Mouse (Mus musculus): ENCODE measurements around the gene Tbce. TPM values are rescaled to one million over a fixed set of nuclear protein-coding genes. Genes with fewer than 3 reads are reported as not detected.

The Tbce gene
- total RNA-seq (2017), result 57.6 to 103 TPM (median 91.7 TPM) in 3 replicates

DNA sequence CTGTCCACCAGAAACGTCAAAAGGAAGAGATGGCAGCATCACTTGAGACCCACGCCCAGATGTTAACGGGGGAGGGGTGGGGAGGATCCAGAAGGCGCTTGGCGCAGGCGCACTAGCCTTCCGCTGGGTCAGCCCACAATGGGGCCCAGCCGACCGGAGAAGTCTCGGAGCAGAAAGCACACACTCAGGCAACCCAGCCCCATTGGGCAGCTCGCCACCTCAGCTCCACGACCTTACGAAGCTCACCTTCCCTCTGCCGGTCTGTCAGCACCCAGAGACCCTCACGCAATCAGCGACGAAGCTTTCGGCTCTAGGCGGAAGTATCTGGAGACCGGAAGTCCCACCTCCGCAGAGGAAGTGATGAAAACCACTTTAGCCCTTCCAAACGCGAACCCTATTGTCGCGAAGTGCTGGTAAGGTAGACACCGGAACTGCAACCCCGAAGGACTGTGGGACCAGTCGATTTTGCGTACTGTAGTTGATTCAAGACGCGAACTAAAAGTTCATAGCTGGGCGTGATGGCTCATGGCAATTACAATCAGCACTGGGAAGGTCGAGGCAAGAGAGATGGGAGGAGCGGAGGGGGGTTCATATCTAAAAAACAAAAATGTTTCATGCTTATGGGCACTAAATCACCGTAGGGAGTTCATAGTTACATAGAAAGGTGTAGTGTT, at the start of gene Tbce:
Tbce (minus strand) TSS at position 347 of the 674 bp plus-strand sequence.
- peak; percentile 95 for ATAC-seq (replicated peaks; ENCODE audit: insufficient number of reproducible peaks, low FRiP score, low TSS enrichment, poor library complexity, severe bottlenecking)

GRCm38 (mm10) chr13:14088669-14089068, 49.2 kb upstream of the Tbce start:
- no peak for ATAC-seq (replicated peaks; ENCODE audit: insufficient number of reproducible peaks, low FRiP score, low TSS enrichment, poor library complexity, severe bottlenecking)

- ATAC-seq (replicated peaks; ENCODE audit: insufficient number of reproducible peaks, low FRiP score, low TSS enrichment, poor library complexity, severe bottlenecking), result no peak
Observed at GRCm38 (mm10) chr13:14075326-14075725, 35.9 kb upstream of the Tbce start.

DNA sequence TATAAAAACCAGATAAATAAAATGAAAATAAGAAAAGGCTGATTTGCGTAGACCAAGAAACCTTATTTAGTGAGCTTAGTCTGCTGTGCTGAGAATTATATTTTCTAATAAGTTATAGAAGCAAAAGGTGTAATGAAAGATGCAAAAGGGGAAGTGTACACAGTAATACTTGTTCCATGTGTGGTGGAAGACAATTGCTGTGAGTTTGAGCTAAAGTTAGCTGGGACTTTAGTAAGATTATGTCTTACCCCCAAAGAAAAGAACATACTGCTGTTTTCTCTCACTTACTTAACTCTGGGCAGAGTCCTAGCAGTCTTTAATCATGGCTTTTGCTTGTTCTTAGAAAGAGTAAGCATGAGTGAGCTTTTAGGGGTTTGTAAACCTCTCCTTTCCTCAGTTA, 34.9 kb upstream of the Tbce start:
- ATAC-seq (replicated peaks; ENCODE audit: insufficient number of reproducible peaks, low FRiP score, low TSS enrichment, poor library complexity, severe bottlenecking), result no peak

DNA sequence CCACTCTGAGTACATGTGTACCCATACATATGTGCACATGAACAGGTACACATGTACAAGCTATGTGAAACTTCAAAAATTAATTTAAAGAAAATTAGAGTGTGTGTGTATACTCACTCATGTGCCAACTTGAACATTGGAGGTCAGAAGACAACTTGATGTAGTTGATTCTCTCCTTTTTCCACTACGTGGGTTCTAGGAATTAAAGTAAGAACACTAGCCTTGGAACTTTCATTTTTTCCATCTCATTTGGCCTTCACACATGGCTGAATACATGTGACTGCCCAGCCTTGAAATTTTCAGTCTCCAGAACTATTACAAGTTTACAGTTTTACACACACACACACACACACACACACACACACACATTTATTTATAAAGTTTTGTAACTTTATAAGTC, 29.9 kb upstream of the Tbce start:
- ATAC-seq (replicated peaks; ENCODE audit: insufficient number of reproducible peaks, low FRiP score, low TSS enrichment, poor library complexity, severe bottlenecking), result no peak

DNA sequence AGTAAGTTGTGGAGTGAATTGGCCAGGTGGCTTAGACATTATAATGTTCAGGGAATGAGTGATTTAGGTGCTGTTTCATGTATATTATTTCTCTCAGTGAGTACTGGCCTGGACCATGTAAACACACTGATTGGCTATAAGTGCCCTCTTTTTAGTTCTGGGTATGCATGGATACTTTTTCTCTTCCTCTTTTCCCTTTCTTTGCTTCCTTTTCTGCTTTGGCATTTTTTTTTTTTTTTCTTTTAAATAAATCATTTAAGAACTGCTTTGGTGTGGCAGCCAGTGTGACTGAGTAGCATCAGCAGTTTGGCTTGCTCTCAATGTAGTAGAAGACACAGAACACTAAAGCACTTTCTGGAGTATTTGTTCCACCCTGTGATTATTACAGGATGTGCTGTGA, 28.6 kb upstream of the Tbce start:
- no peak for ATAC-seq (replicated peaks; ENCODE audit: insufficient number of reproducible peaks, low FRiP score, low TSS enrichment, poor library complexity, severe bottlenecking)

DNA sequence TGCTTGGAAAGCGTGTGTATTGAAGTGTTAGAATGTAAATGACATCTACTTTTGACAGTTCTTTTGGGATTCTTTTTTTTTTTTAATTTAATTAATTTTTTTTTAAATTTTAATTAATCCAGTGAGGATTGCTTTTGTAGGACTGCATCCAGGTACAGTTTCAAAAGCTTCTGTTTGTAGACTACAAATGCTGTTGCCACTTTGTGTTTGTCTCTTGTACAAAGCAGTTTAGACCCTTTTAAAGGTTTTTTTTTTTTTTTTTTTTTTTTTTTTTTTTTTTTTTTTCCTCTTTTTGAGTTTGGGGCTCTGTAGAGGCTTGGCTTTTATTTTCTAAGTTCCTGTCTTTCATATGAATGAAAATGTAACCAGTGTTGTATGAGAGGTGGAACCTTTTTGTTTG, 26.3 kb upstream of the Tbce start:
- no peak for ATAC-seq (replicated peaks; ENCODE audit: insufficient number of reproducible peaks, low FRiP score, low TSS enrichment, poor library complexity, severe bottlenecking)

- ATAC-seq (replicated peaks; ENCODE audit: insufficient number of reproducible peaks, low FRiP score, low TSS enrichment, poor library complexity, severe bottlenecking), result no peak
Observed at GRCm38 (mm10) chr13:14065028-14065380, 25.6 kb upstream of the Tbce start.

DNA sequence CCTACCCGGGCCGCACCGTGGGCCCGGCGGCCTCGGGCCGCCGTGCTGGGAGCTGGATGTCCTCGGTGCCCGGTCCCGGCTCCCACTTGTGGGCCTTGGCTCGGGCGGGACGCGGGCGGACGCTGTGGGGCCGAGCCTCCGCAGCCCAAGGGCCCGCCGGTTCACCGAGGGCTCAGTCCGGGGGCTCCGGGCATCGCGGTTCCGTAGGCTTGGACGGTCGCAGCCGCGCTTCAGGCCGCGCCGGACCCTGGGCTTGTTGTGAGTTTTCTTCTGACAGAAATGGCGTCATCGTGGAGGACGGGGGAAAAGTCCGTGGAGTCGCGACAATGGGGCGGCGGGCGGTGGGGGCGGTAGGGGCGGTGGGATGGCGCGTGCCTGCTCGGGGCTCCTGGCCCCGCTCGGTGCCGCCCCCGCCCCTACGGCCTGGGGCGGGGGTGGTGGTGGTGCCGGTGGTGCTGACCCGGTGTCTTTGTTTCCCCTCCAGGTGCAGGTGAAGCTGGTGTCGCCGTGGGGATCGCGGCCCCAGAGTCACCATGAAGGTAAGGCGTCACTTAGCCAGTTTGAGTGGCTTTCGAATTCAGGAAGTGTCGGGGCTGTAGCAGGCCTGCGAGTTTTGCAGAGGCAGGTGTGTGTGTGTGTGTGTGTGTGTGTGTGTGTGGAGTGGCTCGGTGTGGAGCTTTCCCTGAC, 25.0 kb upstream of the Tbce start:
- no peak for ATAC-seq (replicated peaks; ENCODE audit: insufficient number of reproducible peaks, low FRiP score, low TSS enrichment, poor library complexity, severe bottlenecking)

GRCm38 (mm10) chr13:14063942-14064271, 24.5 kb upstream of the Tbce start:
- peak; percentile 1; the same call in 1 of the 2 replicates for ATAC-seq (replicated peaks; ENCODE audit: insufficient number of reproducible peaks, low FRiP score, low TSS enrichment, poor library complexity, severe bottlenecking)

- ATAC-seq (replicated peaks; ENCODE audit: insufficient number of reproducible peaks, low FRiP score, low TSS enrichment, poor library complexity, severe bottlenecking), result peak; percentile 95
Observed at GRCm38 (mm10) chr13:14063013-14063941, 23.8 kb upstream of the Tbce start, which contains the start of the genes Arid4b and Ggps1. Gene Arid4b (plus strand): TSS chr13:14063232. Gene Ggps1 (minus strand): TSS chr13:14063488.

DNA sequence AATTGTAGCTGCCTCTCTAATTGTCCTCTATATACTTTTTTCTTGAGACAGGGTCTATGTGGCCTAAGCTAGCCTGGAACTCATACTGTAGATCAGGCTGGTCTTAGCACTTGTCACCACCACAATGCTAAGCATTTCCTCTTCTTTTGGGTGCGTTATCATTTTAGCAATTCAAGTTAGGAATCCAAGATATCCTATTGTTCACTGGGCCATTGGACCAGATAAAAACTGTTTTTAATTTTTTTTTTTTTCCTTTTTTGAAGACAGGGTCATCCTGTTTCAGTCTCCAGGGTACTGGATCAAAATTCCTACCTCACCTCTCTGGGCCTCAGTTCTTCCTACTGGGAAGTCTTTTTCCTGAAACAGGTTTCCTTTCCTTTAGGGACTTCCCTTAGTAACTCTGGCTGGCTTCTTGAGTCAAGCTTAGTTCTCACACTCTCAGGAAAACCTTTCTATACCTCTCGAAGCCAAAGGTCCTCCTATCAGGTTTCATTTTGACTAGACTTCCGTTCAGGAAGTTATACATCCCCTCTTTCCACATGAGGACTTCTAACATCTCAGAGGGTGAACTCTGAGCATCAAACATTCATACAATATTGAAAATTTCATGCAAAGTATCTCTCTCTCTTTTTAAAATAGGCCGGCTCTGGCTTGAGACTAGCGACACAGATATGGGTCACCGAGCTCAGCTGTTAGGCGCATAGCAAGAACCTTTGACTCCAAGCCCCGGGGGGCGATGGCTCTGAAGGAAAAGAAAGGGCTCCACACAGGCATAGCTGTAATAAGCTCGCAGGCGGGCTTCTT, 23.0 kb upstream of the Tbce start:
- no peak for ATAC-seq (replicated peaks; ENCODE audit: insufficient number of reproducible peaks, low FRiP score, low TSS enrichment, poor library complexity, severe bottlenecking)

DNA sequence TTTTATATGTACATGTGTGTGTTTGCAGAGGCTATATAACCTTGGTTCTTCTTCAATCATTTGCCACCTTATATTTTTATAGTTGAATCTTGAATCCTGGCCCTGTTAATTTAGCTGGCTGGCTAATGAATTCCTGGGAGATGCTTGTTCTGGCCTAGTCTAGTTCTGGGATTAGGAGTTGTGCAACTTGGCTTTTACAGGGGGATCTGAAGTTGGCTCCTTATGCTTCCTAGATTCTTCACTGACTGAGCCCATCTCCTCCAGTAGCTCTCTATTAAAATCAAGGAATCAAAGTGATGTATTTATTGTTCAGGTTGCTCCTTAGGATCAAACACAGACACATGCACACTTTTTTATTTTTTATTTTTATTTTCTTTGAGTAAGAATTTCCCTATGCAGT, 20.1 kb upstream of the Tbce start:
- no peak for ATAC-seq (replicated peaks; ENCODE audit: insufficient number of reproducible peaks, low FRiP score, low TSS enrichment, poor library complexity, severe bottlenecking)

DNA sequence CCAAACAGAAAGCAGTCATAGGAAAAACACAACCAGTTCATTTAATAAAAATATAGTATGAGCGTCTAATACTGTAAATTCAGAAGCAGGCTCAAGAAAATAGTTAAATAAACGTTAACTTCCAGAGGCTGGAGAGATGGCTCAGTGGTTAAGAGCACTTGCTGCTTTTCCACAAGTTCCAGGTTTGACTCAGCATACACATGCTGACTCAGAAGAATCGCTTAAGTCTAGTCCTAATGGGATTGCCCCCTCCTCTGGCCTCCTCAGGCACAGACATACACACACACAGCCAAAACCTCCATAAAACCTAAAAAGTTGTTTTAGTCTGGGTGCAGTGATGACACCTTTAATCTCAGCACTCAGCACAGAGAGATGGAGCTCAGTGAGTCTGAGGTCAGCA, 17.4 kb upstream of the Tbce start:
- no peak for ATAC-seq (replicated peaks; ENCODE audit: insufficient number of reproducible peaks, low FRiP score, low TSS enrichment, poor library complexity, severe bottlenecking)

- no peak for ATAC-seq (replicated peaks; ENCODE audit: insufficient number of reproducible peaks, low FRiP score, low TSS enrichment, poor library complexity, severe bottlenecking)
Observed at GRCm38 (mm10) chr13:14049878-14050277, 10.4 kb upstream of the Tbce start.

DNA sequence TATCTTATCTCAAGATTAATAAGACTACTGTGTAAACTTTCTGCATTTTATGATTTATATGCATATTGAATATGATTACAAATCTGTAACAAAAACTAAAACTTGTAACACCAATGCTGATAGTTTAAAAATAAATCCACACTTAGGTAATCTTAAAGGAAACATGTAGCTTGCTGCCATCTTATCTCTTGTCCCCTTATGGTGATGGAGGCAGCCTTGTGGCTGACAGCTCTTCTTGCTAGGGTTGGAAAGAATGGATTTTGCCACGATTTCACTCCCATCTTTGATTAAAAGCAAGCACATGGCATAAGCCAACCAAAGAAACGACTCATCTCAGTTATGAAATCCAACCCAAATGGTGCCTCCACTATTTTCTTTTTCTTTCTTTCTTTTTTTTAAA, 5.1 kb upstream of the Tbce start:
- ATAC-seq (replicated peaks; ENCODE audit: insufficient number of reproducible peaks, low FRiP score, low TSS enrichment, poor library complexity, severe bottlenecking), result no peak

DNA sequence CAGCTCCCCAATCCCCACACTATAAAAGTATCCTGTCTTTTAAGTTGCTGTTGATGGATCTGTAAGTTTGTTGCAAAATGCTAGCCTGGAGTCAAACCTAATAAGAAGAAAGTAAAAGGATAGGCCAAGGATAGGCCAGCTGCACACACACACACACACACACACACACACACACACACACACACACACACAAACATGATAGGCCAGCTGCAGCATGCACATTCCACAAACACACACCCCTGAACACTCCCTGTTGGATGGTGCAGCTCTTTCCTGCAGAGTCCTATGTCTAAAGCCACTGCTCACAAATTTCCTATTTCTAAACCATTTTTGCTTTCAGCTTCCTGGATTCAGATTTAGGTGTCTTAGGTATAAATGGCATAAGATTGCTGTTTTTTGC, 4.4 kb upstream of the Tbce start:
- ATAC-seq (replicated peaks; ENCODE audit: insufficient number of reproducible peaks, low FRiP score, low TSS enrichment, poor library complexity, severe bottlenecking), result no peak

DNA sequence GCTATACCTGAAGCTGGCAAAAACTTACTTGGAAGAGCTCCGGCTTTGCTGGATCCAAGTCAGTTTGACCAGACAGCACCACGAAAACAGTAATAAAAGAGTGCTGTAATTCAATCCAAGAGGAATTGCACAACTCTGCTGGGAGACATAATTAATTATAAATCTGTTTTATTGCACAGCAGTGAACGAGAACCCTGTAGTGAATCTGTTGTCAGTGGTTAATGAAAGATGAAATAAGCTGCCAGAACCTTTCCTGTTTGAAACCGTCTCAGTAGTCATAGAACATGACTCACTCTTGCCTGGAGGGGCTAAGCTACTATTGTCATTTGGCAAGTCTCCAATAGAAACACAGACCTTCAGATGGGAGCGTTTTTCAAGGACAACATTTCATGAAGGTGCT, 748 bp upstream of the Tbce start:
- ATAC-seq (replicated peaks; ENCODE audit: insufficient number of reproducible peaks, low FRiP score, low TSS enrichment, poor library complexity, severe bottlenecking), result no peak

- ATAC-seq (replicated peaks; ENCODE audit: insufficient number of reproducible peaks, low FRiP score, low TSS enrichment, poor library complexity, severe bottlenecking), result no peak
Observed at GRCm38 (mm10) chr13:14038911-14039291, 537 bp downstream of the Tbce start.
